Mouse (Mus musculus) kidney, postnatal 4 days (tissue): ENCODE results near the gene Carnmt1.

Experiments used
- DNase-seq, 2 experiments: peaks; one replicate each; pipeline ENCODE4 v3.0.0; 2021; ENCODE audit warnings: mixed read lengths in 2 of 2

The Carnmt1 gene

GRCm38 (mm10) chr19:18670608-18671007, at the start of gene Carnmt1:
Gene Carnmt1 (plus strand): TSS chr19:18670764.
- peak; percentile 99 for DNase-seq

GRCm38 (mm10) chr19:18623894-18624293, 46.7 kb upstream of the Carnmt1 start:
- DNase-seq, result no peak

GRCm38 (mm10) chr19:18629589-18629988, 41.0 kb upstream of the Carnmt1 start:
- DNase-seq, result peak; percentile 85 to 91

- peak; percentile 61 to 73 for DNase-seq
Observed at GRCm38 (mm10) chr19:18630221-18631119, 40.1 kb upstream of the Carnmt1 start.

GRCm38 (mm10) chr19:18631161-18631643, 39.4 kb upstream of the Carnmt1 start:
- DNase-seq, result peak; percentile 73 to 83

- DNase-seq, result peak; percentile 99
Observed at GRCm38 (mm10) chr19:18631644-18632219, 38.8 kb upstream of the Carnmt1 start, which contains the start of the genes Ostf1 and Nmrk1. Gene Ostf1 (minus strand): TSS chr19:18631823. Gene Nmrk1 (plus strand): TSS chr19:18631950.

GRCm38 (mm10) chr19:18632231-18633185, 38.1 kb upstream of the Carnmt1 start:
- DNase-seq, result peak in 1 of 2 experiments; percentile 22

- DNase-seq, result no peak
Observed at GRCm38 (mm10) chr19:18637954-18638353, 32.6 kb upstream of the Carnmt1 start.

- DNase-seq, result peak in 1 of 2 experiments; percentile 16
Observed at GRCm38 (mm10) chr19:18638949-18639348, 31.6 kb upstream of the Carnmt1 start.

GRCm38 (mm10) chr19:18639552-18639951, 31.0 kb upstream of the Carnmt1 start:
- peak in 1 of 2 experiments; percentile 27 for DNase-seq

- peak in 1 of 2 experiments; percentile 22 for DNase-seq
Observed at GRCm38 (mm10) chr19:18641001-18641400, 29.6 kb upstream of the Carnmt1 start.

GRCm38 (mm10) chr19:18643411-18643810, 27.2 kb upstream of the Carnmt1 start:
- no peak for DNase-seq

- no peak for DNase-seq
Observed at GRCm38 (mm10) chr19:18644084-18644483, 26.5 kb upstream of the Carnmt1 start.

- no peak for DNase-seq
Observed at GRCm38 (mm10) chr19:18646397-18646796, 24.2 kb upstream of the Carnmt1 start.

GRCm38 (mm10) chr19:18646853-18647420, 23.6 kb upstream of the Carnmt1 start:
- no peak for DNase-seq

- DNase-seq, result no peak
Observed at GRCm38 (mm10) chr19:18647775-18648557, 22.6 kb upstream of the Carnmt1 start.

GRCm38 (mm10) chr19:18648558-18648945, 22.0 kb upstream of the Carnmt1 start:
- DNase-seq, result no peak

- no peak for DNase-seq
Observed at GRCm38 (mm10) chr19:18649955-18650354, 20.6 kb upstream of the Carnmt1 start.

- DNase-seq, result no peak
Observed at GRCm38 (mm10) chr19:18650473-18650872, 20.1 kb upstream of the Carnmt1 start.

- peak in 1 of 2 experiments; percentile 11 for DNase-seq
Observed at GRCm38 (mm10) chr19:18652592-18652991, 18.0 kb upstream of the Carnmt1 start.

- no peak for DNase-seq
Observed at GRCm38 (mm10) chr19:18653058-18653457, 17.5 kb upstream of the Carnmt1 start.
